Mouse (Mus musculus) midbrain, embryonic 10.5 days (tissue): ENCODE data around the gene Kitl. TPM values are rescaled to one million over a fixed set of nuclear protein-coding genes. Genes with fewer than 3 reads are reported as not detected.
A peak's percentile ranks its signal among the peaks of the same experiment; 100 is the strongest.

Experiments
- DNase-seq: peaks from one replicate; pipeline ENCODE4 v3.0.0-alpha.2; 2017; ENCODE audit warnings: low spot score
- H3K27ac ChIP-seq: fragments of 300-500 bp; sonication (generic); replicated peaks from 2 replicates; pipeline ENCODE4 v1.5.1; 2016; ENCODE audit warnings: mild to moderate bottlenecking
- H3K27me3 ChIP-seq: fragments of 300-500 bp; sonication (generic); 2 replicates; pipeline ENCODE4 v1.6.1; 2016; ENCODE audit warnings: low read depth, mild to moderate bottlenecking; ENCODE audit not compliant: poor library complexity, severe bottlenecking
- H3K36me3 ChIP-seq: fragments of 300-500 bp; sonication (generic); 2 replicates; pipeline ENCODE4 v1.6.1; 2016; ENCODE audit warnings: mild to moderate bottlenecking, moderate library complexity
- H3K4me1 ChIP-seq: fragments of 300-500 bp; sonication (generic); 2 replicates; pipeline ENCODE4 v1.6.1; 2016
- H3K4me3 ChIP-seq: fragments of 300-500 bp; sonication (generic); 2 replicates; pipeline ENCODE4 v1.5.1; 2016; ENCODE audit warnings: mild to moderate bottlenecking, moderate library complexity
- H3K9me3 ChIP-seq: fragments of 300-500 bp; sonication (generic); replicated peaks from 2 replicates; pipeline ENCODE4 v1.6.1; 2016; ENCODE audit warnings: mild to moderate bottlenecking
- WGBS: fragments of 180-500 bp; shearing (Covaris S2); methylation state at CpG from one replicate; pipeline ENCODE4 v1.1.7; 2016; 5-methylcytosine and 5-hydroxymethylcytosine counted together
- polyA plus RNA-seq: library from polyadenylated mRNA; unstranded; fragments of >200 nt; fragmentation: Nextera tagmentation; extraction: Ambion mirVana; gene quantifications from 2 replicates; pipeline ENCODE4 v1.2.1, GENCODE M21; 2016

The Kitl gene
- 10.5 and 11.9 TPM in 2 replicates for polyA plus RNA-seq

- peaks cover 40% of the 10 kb centered on the region for H3K4me1 ChIP-seq
- H3K27me3 ChIP-seq = peaks cover 94% of the 10 kb centered on the region
- H3K36me3 ChIP-seq = no peaks in the 10 kb centered on the region
- peak within 1 kb of the TSS; percentile 72 for H3K4me3 ChIP-seq
- no peaks in the 10 kb centered on the region for H3K9me3 ChIP-seq
- WGBS = under 1% methylated on average over 70 of the region's 70 CpGs
- peak within 1 kb of the TSS; percentile 71 for H3K27ac ChIP-seq
- DNase-seq = peak; percentile 84
Measured at GRCm38 (mm10) chr10:100015370-100016325, at the start of gene Kitl. Gene Kitl, plus strand, starts transcription at chr10:100015630.

DNA sequence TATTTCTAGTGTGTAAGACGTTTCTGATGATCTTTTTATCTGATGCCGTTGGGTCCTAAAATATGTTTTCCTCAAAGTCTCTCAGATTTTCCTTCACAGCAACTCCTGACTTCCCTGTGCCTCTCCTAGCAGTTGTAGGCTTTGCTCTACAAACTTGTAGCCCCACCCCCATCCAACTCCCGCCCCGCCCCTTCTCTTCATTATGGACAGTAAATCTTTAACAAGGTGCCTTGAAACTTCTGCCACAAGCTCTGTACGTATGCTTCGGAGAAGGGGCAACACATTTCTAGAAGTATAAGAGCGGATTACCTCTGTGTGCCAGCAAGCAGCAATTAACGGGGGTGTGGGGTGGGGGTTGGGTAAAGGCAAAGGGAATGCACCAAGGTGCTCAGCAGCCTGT is 42.6 kb upstream of the Kitl start:
- DNase-seq = no peak
- H3K36me3 ChIP-seq = no peaks in the 10 kb centered on the region
- H3K4me1 ChIP-seq = no peaks in the 10 kb centered on the region
- 75% methylated on average over 8 of the region's 8 CpGs for WGBS
- H3K9me3 ChIP-seq = no peaks in the 10 kb centered on the region
- no peak overlapping the region for H3K27ac ChIP-seq
- no peaks in the 10 kb centered on the region for H3K27me3 ChIP-seq
- H3K4me3 ChIP-seq = no peak overlapping the region

DNA sequence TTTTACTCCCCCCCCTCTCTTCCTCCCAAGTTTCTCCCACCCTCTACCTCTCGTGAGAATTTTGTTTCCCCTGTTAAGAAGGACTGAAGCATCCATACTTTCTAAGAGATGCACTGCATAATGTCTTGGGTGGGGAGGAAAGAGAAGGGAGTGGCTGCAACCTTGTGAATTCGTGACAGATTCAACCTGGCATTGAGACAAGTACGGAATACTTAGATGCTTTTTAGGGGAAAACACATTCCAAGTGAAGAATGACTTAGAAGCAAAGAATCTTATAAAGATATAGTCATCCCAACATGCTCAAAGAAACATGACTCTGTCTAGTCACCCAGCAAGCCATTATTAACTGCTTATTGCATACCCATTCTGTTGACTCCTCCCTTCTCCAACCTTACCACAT is 35.3 kb upstream of the Kitl start:
- Histone ChIP-seq H3K4me1 (no peaks in the 10 kb centered on the region), H3K36me3 (no peaks in the 10 kb centered on the region), H3K27me3 (no peaks in the 10 kb centered on the region), H3K9me3 (no peaks in the 10 kb centered on the region), H3K4me3 (no peak overlapping the region), H3K27ac (no peak overlapping the region)
- WGBS = 82% methylated on average over 3 of the region's 3 CpGs
- DNase-seq = no peak

- WGBS = 89% methylated on average over 2 of the region's 2 CpGs
- H3K9me3 ChIP-seq = no peaks in the 10 kb centered on the region
- H3K27ac ChIP-seq = no peak overlapping the region
- no peaks in the 10 kb centered on the region for H3K27me3 ChIP-seq
- H3K4me3 ChIP-seq = no peak overlapping the region
- H3K36me3 ChIP-seq = no peaks in the 10 kb centered on the region
- no peak for DNase-seq
- H3K4me1 ChIP-seq = no peaks in the 10 kb centered on the region
Measured at GRCm38 (mm10) chr10:99980916-99981315, 34.5 kb upstream of the Kitl start.

DNA sequence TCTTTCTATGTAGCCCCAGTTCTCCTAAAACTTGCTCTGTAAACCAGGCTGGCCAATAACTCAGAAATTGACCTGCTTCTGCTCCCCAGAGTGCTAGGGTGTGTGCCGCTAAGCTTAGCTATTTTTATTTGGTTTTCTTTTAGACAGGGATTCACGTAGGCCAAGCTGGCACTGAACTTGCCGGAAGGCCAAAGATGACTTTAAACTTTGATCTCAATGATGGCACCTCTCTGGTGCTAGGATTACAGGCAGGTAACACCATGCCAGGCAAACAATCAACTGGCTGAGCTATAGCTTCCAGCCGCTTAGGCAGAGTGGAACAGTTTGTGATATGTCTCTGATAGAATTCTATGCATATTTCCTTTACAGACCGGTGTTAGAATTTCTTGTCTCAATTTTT is 33.5 kb upstream of the Kitl start:
- no peak overlapping the region for H3K4me3 ChIP-seq
- 91% methylated on average over 5 of the region's 5 CpGs for WGBS
- H3K36me3 ChIP-seq = no peaks in the 10 kb centered on the region
- no peaks in the 10 kb centered on the region for H3K4me1 ChIP-seq
- no peak for DNase-seq
- H3K27ac ChIP-seq = no peak overlapping the region
- H3K27me3 ChIP-seq = no peaks in the 10 kb centered on the region
- no peaks in the 10 kb centered on the region for H3K9me3 ChIP-seq

- Histone ChIP-seq H3K4me1 (no peaks in the 10 kb centered on the region), H3K4me3 (no peak overlapping the region), H3K36me3 (no peaks in the 10 kb centered on the region), H3K27ac (no peak overlapping the region), H3K27me3 (no peaks in the 10 kb centered on the region), H3K9me3 (no peaks in the 10 kb centered on the region)
- 72% methylated on average over 8 of the region's 8 CpGs for WGBS
- no peak for DNase-seq
Measured at GRCm38 (mm10) chr10:99986745-99987144, 28.7 kb upstream of the Kitl start.

DNA sequence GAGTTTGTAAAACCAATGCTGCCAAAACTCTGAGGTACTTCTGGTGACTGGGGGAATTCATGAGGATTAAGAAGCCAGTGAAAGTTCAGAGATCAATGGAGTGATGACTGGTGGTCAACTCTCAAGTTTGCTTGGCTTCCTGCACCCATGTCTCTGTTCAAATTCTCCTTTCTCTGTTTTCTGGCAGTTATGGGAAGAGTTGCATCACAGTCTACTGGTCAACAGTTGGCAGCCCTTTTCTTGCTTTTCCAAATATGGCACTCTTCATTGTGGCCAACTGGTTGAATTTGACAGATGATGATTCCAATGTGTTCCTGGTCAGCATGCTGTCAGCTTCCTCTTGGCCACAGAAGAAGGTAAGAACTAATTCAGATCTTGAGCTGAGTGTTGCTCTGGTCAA is 25.7 kb upstream of the Kitl start:
- Histone ChIP-seq H3K4me1 (no peaks in the 10 kb centered on the region), H3K4me3 (no peak overlapping the region), H3K27me3 (no peaks in the 10 kb centered on the region), H3K9me3 (no peaks in the 10 kb centered on the region), H3K36me3 (no peaks in the 10 kb centered on the region), H3K27ac (no peak overlapping the region)
- DNase-seq = no peak

DNA sequence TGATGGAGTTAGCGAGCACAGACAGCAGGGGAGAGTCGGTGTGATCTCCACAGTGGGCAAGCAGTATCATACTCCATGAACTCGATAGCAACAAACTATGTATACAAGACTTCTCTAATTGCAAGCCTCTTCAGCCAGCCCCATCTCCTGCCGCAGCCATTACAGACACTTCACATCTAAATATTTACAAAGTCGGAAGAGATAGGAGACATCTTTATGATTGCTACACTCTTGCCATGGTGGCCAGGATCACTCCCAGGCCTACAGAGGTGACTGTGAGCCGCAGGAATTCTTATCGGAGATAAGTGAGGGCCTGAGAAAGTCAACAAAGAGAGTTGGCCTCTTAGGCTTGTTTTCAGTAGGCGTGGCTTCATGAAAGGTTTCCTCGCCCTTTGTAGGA is 23.3 kb upstream of the Kitl start:
- no peaks in the 10 kb centered on the region for H3K9me3 ChIP-seq
- H3K27me3 ChIP-seq = no peaks in the 10 kb centered on the region
- no peaks in the 10 kb centered on the region for H3K4me1 ChIP-seq
- DNase-seq = no peak
- 87% methylated on average over 9 of the region's 9 CpGs for WGBS
- no peak overlapping the region for H3K4me3 ChIP-seq
- no peaks in the 10 kb centered on the region for H3K36me3 ChIP-seq
- H3K27ac ChIP-seq = no peak overlapping the region

- no peak for DNase-seq
- Histone ChIP-seq H3K4me1 (no peaks in the 10 kb centered on the region), H3K36me3 (no peaks in the 10 kb centered on the region), H3K9me3 (no peaks in the 10 kb centered on the region), H3K27ac (no peak overlapping the region), H3K27me3 (no peaks in the 10 kb centered on the region), H3K4me3 (no peak overlapping the region)
- WGBS = 91% methylated on average over 4 of the region's 4 CpGs
Measured at GRCm38 (mm10) chr10:100001452-100001851, 14.0 kb upstream of the Kitl start.

- Histone ChIP-seq H3K4me3 (no peak overlapping the region), H3K27me3 (peaks cover 19% of the 10 kb centered on the region), H3K9me3 (no peaks in the 10 kb centered on the region), H3K36me3 (no peaks in the 10 kb centered on the region), H3K27ac (no peak overlapping the region), H3K4me1 (no peaks in the 10 kb centered on the region)
- WGBS = 82% methylated on average over 4 of the region's 4 CpGs
- DNase-seq = no peak
Measured at GRCm38 (mm10) chr10:100003797-100004196, 11.6 kb upstream of the Kitl start.

DNA sequence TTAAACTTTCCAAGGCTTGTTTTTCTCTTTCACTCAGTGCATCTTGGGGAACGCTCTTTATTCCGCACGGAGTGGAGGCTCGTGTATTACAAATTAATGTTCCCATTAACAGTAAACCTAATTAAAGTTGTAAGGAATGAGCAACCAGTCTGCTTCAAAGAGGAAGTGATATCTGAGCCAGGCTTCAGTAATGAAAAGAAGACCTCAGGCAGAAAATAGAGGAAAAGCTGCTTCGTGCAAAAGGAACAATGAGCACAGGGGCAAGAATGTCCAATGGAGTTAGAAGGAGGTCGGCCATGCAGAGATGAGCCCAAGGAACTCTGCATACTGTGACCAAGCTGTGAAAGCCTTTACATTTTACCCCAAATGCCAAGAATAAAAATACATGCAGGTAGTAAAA is 5.7 kb upstream of the Kitl start:
- H3K4me1 ChIP-seq = 0 out of 2 replicates have a peak, but pooled peaks cover 3% of the 10 kb centered on the region
- peaks cover 72% of the 10 kb centered on the region for H3K27me3 ChIP-seq

GRCm38 (mm10) chr10:100010291-100010690 is 5.1 kb upstream of the Kitl start:
- H3K4me3 ChIP-seq = no peak overlapping the region
- no peaks in the 10 kb centered on the region for H3K36me3 ChIP-seq
- 0 out of 2 replicates have a peak, but pooled peaks cover 5% of the 10 kb centered on the region for H3K4me1 ChIP-seq
- H3K27me3 ChIP-seq = peaks cover 79% of the 10 kb centered on the region
- H3K9me3 ChIP-seq = no peaks in the 10 kb centered on the region
- no peak overlapping the region for H3K27ac ChIP-seq
- 81% methylated on average over 9 of the region's 9 CpGs for WGBS
- no peak for DNase-seq

More for the DNA sequence above, 5.7 kb upstream of the Kitl start:
- no peak overlapping the region for H3K27ac ChIP-seq
- no peak overlapping the region for H3K4me3 ChIP-seq
- 61% methylated on average over 6 of the region's 6 CpGs for WGBS
- no peak for DNase-seq
- no peaks in the 10 kb centered on the region for H3K9me3 ChIP-seq
- no peaks in the 10 kb centered on the region for H3K36me3 ChIP-seq

GRCm38 (mm10) chr10:100014096-100014495 is 1.3 kb upstream of the Kitl start:
- no peak overlapping the region for H3K27ac ChIP-seq
- peaks cover 32% of the 10 kb centered on the region for H3K4me1 ChIP-seq
- H3K9me3 ChIP-seq = no peaks in the 10 kb centered on the region
- H3K36me3 ChIP-seq = no peaks in the 10 kb centered on the region
- DNase-seq = no peak
- no peak overlapping the region for H3K4me3 ChIP-seq
- H3K27me3 ChIP-seq = peaks cover 94% of the 10 kb centered on the region
- WGBS = 48% methylated on average over 2 of the region's 2 CpGs
